Mouse (Mus musculus) midbrain, embryonic 13.5 days (tissue): ENCODE data around the gene Trmt6. TPM values are rescaled to one million over a fixed set of nuclear protein-coding genes. Genes with fewer than 3 reads are reported as not detected.

Experiments
- ATAC-seq: fragments of 200-750 bp; cut with Nextera tagmentation; 2 replicates; pipeline ENCODE4 v1.8.0; 2017; ENCODE audit warnings: mild to moderate bottlenecking, moderate TSS enrichment, moderate library complexity
- H3K27ac ChIP-seq: fragments of 300-500 bp; sonication (generic); 2 replicates; pipeline ENCODE4 v1.5.1; 2015; ENCODE audit warnings: inconsistent platforms, mild to moderate bottlenecking, moderate library complexity
- H3K27me3 ChIP-seq: fragments of 300-500 bp; sonication (generic); 2 replicates; pipeline ENCODE4 v1.6.1; 2015; ENCODE audit warnings: mild to moderate bottlenecking, inconsistent platforms
- H3K36me3 ChIP-seq: fragments of 300-500 bp; sonication (generic); 2 replicates; pipeline ENCODE4 v1.6.1; 2015; ENCODE audit warnings: mild to moderate bottlenecking, inconsistent platforms
- H3K4me1 ChIP-seq: fragments of 300-500 bp; sonication (generic); replicated peaks from 2 replicates; pipeline ENCODE4 v1.6.1; 2015; ENCODE audit warnings: inconsistent platforms
- H3K4me2 ChIP-seq: fragments of 300-500 bp; sonication (generic); replicated peaks from 2 replicates; pipeline ENCODE4 v1.6.1; 2015; ENCODE audit warnings: moderate library complexity, mild to moderate bottlenecking, inconsistent platforms
- H3K4me3 ChIP-seq: fragments of 300-500 bp; sonication (generic); replicated peaks from 2 replicates; pipeline ENCODE4 v1.5.1; 2015; ENCODE audit warnings: mild to moderate bottlenecking, inconsistent platforms
- H3K9ac ChIP-seq: fragments of 300-500 bp; sonication (generic); replicated peaks from 2 replicates; pipeline ENCODE4 v1.6.1; 2015; ENCODE audit warnings: mild to moderate bottlenecking, inconsistent platforms
- H3K9me3 ChIP-seq: fragments of 300-500 bp; sonication (generic); 2 replicates; pipeline ENCODE4 v1.6.1; 2016; ENCODE audit warnings: mild to moderate bottlenecking, inconsistent platforms
- WGBS: fragments of 180-500 bp; shearing (Covaris S2); methylation state at CpG from one replicate; pipeline ENCODE4 v1.1.7; 2015; 5-methylcytosine and 5-hydroxymethylcytosine counted together
- polyA plus RNA-seq: library from polyadenylated mRNA; unstranded; fragments of >200 nt; fragmentation: Nextera tagmentation; extraction: Ambion mirVana; gene quantifications from 2 replicates; pipeline ENCODE4 v1.2.1, GENCODE M21; 2015

The Trmt6 gene
- polyA plus RNA-seq: 25.0 and 33.5 TPM in 2 replicates

DNA sequence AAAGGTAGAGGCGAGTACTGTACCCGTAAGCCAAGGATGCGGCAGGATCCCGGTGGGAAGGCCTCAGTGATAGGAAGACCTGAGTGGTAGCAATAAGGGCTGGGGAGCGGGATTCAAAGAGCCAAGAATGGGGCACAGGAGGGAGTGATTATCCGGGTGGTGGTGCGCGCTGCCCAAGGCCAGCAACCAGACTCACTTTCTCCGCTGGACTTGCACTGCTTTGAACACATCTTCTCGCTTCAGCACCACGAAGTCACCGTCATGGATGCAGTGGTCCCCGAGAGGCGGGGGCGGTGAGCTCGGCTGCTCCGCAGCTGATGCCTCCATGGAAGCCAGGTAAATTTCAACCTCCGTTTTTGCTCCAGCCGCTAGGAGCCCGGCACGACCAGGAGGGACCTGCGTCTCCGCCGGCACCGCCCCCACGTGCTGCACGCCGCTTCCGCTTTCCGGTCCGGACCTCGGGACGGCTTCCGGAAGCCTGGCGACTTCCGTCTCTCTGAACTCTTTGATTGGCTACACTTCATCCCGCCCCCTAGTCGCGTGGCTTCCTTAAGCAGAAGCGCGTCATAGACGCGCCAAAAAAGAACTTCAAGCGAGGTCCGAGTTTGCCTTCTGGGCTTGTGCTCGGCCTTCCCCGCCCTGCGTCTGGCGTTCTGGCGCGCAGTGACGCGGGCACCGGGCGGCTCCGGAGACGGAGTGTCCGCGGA lies at the start of gene Trmt6, which contains the start of gene Mcm8:
TSS of gene Trmt6 (minus strand) at position 448 of the 707 bp plus-strand sequence.
TSS of gene Mcm8 (plus strand) at position 534 of the 707 bp plus-strand sequence.
- Histone ChIP-seq H3K27me3 (no peaks in the 10 kb centered on the region), H3K9me3 (no peaks in the 10 kb centered on the region), H3K4me2 (peak within 1 kb of the TSS; percentile 76), H3K4me3 (peak within 1 kb of the TSS; percentile 79), H3K27ac (peak within 1 kb of the TSS; percentile 62), H3K4me1 (peaks cover 24% of the 10 kb centered on the region), H3K9ac (peak within 1 kb of the TSS; percentile 75), H3K36me3 (peaks cover 18% of the 10 kb centered on the region)
- ATAC-seq: peak; percentile 100
- under 1% methylated on average over 59 of the region's 59 CpGs for WGBS

DNA sequence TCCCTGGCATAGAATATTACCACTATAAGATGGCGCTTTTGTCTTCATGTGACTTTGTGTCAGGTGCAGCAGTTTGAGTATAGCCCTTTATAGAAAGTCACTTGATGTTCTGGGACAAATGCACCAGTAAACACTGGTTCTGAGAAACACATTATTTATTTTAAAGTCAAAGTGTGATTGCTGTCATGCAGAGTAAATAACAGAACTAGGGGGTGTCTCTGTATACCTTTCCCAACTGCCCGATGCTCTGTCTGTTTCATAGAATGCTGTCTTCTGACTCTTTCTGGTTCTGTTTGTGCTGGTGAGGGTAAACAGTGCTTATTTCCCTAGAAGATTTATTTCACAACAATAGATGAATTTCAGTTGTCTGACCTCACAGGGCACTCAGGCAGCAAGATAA lies 47.5 kb upstream of the Trmt6 start:
- H3K9ac ChIP-seq: no peak overlapping the region
- H3K27ac ChIP-seq: no peak overlapping the region
- H3K9me3 ChIP-seq: no peaks in the 10 kb centered on the region
- WGBS: 95% methylated on average over 2 of the region's 2 CpGs
- H3K27me3 ChIP-seq: no peaks in the 10 kb centered on the region
- ATAC-seq: no peak
- no peaks in the 10 kb centered on the region for H3K4me1 ChIP-seq
- no peak overlapping the region for H3K4me3 ChIP-seq
- H3K36me3 ChIP-seq: peaks cover 27% of the 10 kb centered on the region
- H3K4me2 ChIP-seq: no peak overlapping the region

DNA sequence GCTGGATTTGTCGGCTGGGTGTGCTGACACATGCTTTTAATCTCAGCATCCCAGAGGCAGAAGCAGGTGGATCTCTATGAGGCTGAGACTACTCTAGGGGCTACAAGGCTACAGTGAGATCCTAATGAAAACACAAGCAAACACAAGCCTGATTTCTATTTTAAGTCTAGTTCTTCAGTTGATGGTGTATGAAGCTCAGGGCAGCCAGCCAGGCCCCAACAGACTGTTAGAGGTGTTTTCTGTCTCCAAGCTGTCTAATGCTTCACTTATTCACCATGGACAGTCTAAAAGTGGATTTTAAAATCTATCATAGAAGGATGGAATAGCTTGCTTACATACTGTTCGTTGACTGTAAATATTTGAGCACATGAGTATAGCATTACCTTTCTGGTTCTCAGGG lies 45.6 kb upstream of the Trmt6 start:
- H3K4me2 ChIP-seq: no peak overlapping the region
- H3K27me3 ChIP-seq: no peaks in the 10 kb centered on the region
- 93% methylated on average over 2 of the region's 2 CpGs for WGBS
- no peaks in the 10 kb centered on the region for H3K4me1 ChIP-seq
- peaks cover 20% of the 10 kb centered on the region for H3K36me3 ChIP-seq
- ATAC-seq: no peak
- H3K9ac ChIP-seq: no peak overlapping the region
- H3K9me3 ChIP-seq: no peaks in the 10 kb centered on the region
- no peak overlapping the region for H3K4me3 ChIP-seq
- H3K27ac ChIP-seq: no peak overlapping the region

DNA sequence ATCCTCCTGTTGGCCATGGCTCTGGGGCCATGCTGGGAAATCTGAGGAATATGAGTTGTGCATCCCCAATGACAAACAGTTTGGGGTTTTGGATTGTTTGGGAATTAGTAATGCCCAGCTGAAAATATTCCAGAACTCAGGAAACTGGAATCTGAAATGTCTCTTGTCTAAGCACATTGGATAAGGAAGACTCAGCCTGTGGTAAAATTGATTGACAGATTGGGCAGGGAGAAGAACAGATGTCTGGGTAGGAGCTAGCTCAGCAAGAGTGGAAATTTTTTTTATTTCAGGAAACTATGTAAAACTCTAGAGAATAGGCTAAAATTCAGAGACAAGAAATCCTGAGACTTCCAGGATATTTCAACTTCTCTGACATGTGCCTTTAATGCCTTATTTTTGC lies 44.6 kb upstream of the Trmt6 start:
- ATAC-seq: no peak
- Histone ChIP-seq H3K4me3 (no peak overlapping the region), H3K36me3 (peaks cover 13% of the 10 kb centered on the region), H3K9me3 (no peaks in the 10 kb centered on the region), H3K27me3 (no peaks in the 10 kb centered on the region), H3K4me2 (no peak overlapping the region), H3K4me1 (no peaks in the 10 kb centered on the region), H3K27ac (no peak overlapping the region), H3K9ac (no peak overlapping the region)

DNA sequence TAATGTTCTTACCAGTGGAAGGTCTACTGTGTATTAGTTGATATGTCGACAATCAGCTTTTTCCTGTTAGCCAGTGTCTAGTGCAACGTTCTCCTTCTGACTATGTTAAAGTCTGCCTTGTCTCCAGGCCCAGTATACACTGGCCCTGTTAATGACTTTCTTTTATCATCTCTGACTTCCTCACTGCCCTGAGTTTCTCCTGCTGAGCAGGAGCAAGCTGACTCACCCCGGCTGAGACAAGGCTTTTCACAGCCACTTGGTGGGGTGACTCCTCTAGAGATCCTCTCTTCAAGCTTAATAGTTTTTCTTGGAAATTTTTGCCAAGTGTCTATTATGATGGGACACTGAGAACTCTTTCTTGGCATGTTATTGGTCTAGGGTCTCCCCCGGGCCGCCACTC lies 40.5 kb upstream of the Trmt6 start:
- H3K4me2 ChIP-seq: no peak overlapping the region
- 90% methylated on average over 5 of the region's 5 CpGs for WGBS
- H3K27me3 ChIP-seq: no peaks in the 10 kb centered on the region
- no peak for ATAC-seq
- H3K4me3 ChIP-seq: no peak overlapping the region
- peaks cover 19% of the 10 kb centered on the region for H3K36me3 ChIP-seq
- H3K4me1 ChIP-seq: no peaks in the 10 kb centered on the region
- H3K9me3 ChIP-seq: no peaks in the 10 kb centered on the region
- H3K27ac ChIP-seq: no peak overlapping the region
- H3K9ac ChIP-seq: no peak overlapping the region

DNA sequence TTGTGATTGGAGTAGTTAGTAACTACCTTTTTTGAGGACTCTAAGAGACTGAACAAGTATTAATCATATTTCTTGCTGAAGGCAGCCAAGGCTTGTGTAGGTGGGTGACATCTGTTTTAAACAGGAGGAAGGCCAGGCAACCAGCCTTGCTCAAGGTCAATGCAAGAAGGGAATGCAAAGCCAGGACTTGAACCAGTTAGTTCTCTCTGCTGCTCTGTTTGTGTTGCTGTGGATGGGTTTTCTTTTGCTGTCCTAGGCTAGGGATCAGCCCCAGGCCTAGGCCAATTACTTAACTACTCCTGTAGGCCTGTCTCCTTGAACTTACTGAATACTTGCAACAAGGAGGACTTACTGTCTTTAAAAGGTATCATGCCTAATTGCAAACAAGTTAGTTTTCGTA lies 37.2 kb upstream of the Trmt6 start:
- H3K27ac ChIP-seq: no peak overlapping the region
- H3K9ac ChIP-seq: no peak overlapping the region
- no peak overlapping the region for H3K4me2 ChIP-seq
- peaks cover 10% of the 10 kb centered on the region for H3K4me1 ChIP-seq
- H3K9me3 ChIP-seq: no peaks in the 10 kb centered on the region
- H3K4me3 ChIP-seq: no peak overlapping the region
- no peak for ATAC-seq
- peaks cover 32% of the 10 kb centered on the region for H3K36me3 ChIP-seq
- 87% methylated on average over 1 of the region's 1 CpGs for WGBS
- no peaks in the 10 kb centered on the region for H3K27me3 ChIP-seq

DNA sequence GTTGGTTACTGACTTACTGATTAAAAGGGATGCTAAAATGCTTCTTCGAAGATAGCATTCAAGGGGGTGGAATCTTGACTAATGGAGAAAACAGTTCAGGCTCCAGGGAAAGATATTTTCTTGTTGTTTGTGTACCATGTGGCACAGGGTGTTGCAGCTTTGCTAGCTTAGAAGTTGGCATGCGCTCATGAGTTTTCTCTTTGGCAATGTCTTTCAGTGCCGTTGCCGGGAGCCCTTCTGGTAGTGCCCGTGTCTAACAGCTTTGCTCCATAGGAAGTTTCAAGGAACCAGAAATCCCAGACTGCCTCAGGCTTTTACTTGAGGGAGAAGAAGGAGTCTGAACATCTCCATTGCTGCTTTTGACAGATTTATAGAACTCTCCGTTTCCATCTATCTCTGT lies 33.3 kb upstream of the Trmt6 start:
- Histone ChIP-seq H3K9ac (no peak overlapping the region), H3K4me1 (peaks cover 19% of the 10 kb centered on the region), H3K4me2 (no peak overlapping the region), H3K27me3 (no peaks in the 10 kb centered on the region), H3K9me3 (no peaks in the 10 kb centered on the region), H3K36me3 (peaks cover 25% of the 10 kb centered on the region), H3K27ac (no peak overlapping the region), H3K4me3 (no peak overlapping the region)
- ATAC-seq: no peak
- WGBS: 93% methylated on average over 6 of the region's 6 CpGs

DNA sequence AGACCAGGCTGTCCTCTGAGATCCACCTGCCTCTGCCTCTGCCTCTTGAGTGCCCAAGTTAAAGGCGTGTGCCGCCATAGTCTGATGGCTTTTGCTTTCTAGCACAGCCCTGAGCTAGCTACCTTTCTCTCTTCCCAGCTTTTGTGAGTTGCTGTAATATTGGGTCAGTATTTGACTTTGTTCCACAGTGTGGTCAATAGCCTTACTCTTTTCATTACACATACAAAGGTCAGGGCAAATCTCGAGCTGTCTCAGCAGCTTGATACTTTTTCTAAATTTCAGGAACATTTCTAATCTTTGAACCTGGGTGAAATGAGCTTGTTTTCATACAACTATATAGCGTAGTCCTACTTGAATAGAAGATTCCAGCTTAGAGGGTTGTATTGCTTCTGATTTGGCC lies 32.5 kb upstream of the Trmt6 start:
- ATAC-seq: no peak
- peak overlapping the region; percentile 73; the same call in 1 of the 2 replicates for H3K4me3 ChIP-seq
- H3K27me3 ChIP-seq: no peaks in the 10 kb centered on the region
- WGBS: 93% methylated on average over 4 of the region's 4 CpGs
- H3K4me1 ChIP-seq: peaks cover 19% of the 10 kb centered on the region
- no peaks in the 10 kb centered on the region for H3K9me3 ChIP-seq
- no peak overlapping the region for H3K27ac ChIP-seq
- H3K36me3 ChIP-seq: peaks cover 23% of the 10 kb centered on the region
- H3K4me2 ChIP-seq: peak overlapping the region; percentile 78
- 0 out of 2 replicates have a peak overlapping the region, but pooled peaks have one; percentile 94 for H3K9ac ChIP-seq

DNA sequence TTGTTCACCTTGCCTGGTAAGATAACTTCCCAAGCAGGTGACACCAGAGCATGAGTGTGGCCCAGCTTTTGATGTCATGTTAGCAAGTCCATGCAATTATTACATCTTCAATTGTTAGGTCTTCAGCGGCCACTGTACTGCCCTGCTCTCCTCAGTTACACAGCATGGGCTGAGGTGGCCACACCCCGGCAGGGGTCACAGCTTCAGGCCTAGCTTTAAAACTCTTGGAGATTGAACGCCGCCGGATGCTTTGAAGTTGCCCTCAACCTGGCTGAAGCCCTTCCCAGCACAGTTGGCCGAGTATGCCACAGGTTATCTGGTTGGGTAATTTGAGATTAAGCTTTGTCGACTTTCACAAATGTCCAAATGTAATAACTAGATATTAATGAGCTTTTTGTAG lies 31.7 kb upstream of the Trmt6 start:
- 48% methylated on average over 7 of the region's 7 CpGs for WGBS
- Histone ChIP-seq H3K27me3 (no peaks in the 10 kb centered on the region), H3K4me2 (peak overlapping the region; percentile 78), H3K36me3 (peaks cover 22% of the 10 kb centered on the region), H3K4me3 (peak overlapping the region; percentile 73), H3K27ac (no peak overlapping the region), H3K4me1 (peaks cover 19% of the 10 kb centered on the region), H3K9ac (peak overlapping the region; percentile 94), H3K9me3 (no peaks in the 10 kb centered on the region)
- ATAC-seq: no peak

DNA sequence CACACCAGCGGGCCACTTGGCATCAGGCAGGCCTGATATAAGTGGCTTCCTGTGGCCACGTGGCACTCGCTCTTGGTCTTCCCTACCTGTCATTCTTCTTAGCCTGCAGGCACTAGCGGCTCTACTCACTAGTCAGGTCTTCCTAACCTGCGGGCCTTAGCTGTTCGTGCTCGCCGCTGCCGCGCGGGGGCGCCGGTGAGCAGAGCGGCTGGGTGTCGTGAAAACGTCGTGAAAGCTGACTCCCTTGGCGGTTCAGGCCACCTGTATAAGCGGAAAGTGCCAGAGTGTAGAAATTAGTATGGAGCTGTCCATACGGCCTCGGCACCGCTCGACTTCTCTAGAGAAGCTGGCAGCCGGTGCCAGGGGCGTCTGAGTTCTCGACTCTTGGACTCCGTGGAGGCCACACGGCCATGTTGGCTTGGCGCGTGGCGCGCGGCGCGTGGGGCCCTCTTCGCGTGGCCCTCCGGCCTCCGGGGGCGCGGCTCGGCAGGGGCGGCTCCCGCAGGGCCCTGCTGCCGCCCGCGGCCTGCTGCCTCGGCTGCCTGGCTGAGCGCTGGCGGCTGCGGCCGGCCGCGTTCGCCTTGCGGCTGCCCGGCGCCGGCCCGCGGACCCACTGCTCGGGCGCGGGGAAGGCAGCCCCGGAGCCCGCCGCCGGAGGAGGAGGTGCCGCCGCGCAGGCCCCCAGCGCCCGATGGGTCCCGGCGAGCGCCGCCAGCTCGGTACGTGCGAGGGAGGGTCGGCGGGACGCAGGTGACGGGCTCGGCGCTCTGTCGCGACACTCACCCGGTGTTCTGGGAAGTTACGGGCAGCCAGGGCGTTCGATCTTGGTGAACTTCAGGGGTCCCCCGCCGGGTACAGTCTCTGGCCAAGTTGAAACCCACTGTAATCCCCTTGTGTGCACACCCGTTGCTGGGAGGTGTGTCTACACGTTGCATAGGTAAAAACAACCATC lies 30.8 kb upstream of the Trmt6 start, which contains the start of gene Crls1:
TSS of gene Crls1 (plus strand) at position 260 of the 952 bp plus-strand sequence.
- peaks cover 17% of the 10 kb centered on the region for H3K36me3 ChIP-seq
- under 1% methylated on average over 96 of the region's 96 CpGs for WGBS
- H3K9ac ChIP-seq: peak within 1 kb of the TSS; percentile 94
- peak; percentile 97 for ATAC-seq
- peaks cover 19% of the 10 kb centered on the region for H3K4me1 ChIP-seq
- H3K4me3 ChIP-seq: peak within 1 kb of the TSS; percentile 73
- peak within 1 kb of the TSS; percentile 76 for H3K27ac ChIP-seq
- H3K4me2 ChIP-seq: peak within 1 kb of the TSS; percentile 78
- H3K9me3 ChIP-seq: no peaks in the 10 kb centered on the region
- H3K27me3 ChIP-seq: no peaks in the 10 kb centered on the region

DNA sequence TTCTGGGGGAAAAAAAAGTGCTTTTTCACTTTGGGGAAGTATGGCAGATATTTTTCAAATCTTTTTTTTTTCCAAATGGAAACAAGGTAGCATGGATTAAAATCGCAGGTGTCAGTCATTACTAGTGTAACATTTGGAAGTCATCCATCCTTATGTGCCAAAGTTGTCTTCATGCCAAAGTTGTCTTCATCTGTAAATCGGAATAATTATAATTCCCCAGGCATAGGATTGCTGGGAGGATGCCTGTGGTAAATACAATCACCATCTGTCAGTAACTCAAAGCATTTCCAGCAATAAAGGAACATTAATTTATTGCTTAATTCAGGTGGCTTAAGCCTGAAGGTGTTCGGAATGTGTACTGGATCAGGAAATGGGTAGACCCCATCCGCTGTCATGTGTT lies 25.2 kb upstream of the Trmt6 start:
- H3K36me3 ChIP-seq: peaks cover 11% of the 10 kb centered on the region; the same call in 1 of the 2 replicates
- 95% methylated on average over 4 of the region's 4 CpGs for WGBS
- no peak overlapping the region for H3K4me3 ChIP-seq
- H3K27ac ChIP-seq: no peak overlapping the region
- H3K27me3 ChIP-seq: no peaks in the 10 kb centered on the region
- no peaks in the 10 kb centered on the region for H3K9me3 ChIP-seq
- H3K9ac ChIP-seq: no peak overlapping the region
- no peaks in the 10 kb centered on the region for H3K4me1 ChIP-seq
- ATAC-seq: no peak
- H3K4me2 ChIP-seq: no peak overlapping the region

DNA sequence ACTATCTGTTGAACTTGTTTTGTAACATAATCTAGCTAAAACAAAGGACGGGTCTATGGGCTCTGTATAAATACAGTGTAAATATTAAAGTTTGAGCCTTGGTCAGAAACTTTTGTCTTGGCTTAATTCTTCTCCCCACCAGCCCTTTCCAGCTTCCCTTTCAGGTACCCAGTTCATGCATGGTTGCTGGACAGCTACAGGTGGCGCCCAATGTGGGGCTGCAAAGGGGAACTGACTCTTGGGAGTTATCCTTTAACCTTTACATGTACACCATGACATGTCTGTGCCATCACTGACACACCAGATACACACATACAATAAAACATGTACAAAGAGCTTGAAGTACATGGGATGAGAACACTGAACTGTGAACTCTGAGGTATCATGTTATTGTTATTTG lies 12.9 kb downstream of the Trmt6 start:
- no peak overlapping the region for H3K4me3 ChIP-seq
- H3K9me3 ChIP-seq: no peaks in the 10 kb centered on the region
- H3K36me3 ChIP-seq: peaks cover 50% of the 10 kb centered on the region
- H3K4me2 ChIP-seq: no peak overlapping the region
- ATAC-seq: no peak
- no peak overlapping the region for H3K9ac ChIP-seq
- no peaks in the 10 kb centered on the region for H3K4me1 ChIP-seq
- H3K27ac ChIP-seq: no peak overlapping the region
- no peaks in the 10 kb centered on the region for H3K27me3 ChIP-seq
- 90% methylated on average over 2 of the region's 2 CpGs for whole genome bisulfite sequencing
